Mouse (Mus musculus) forebrain, embryonic 14.5 days (tissue): ENCODE data around the gene Hmbs. TPM values are rescaled to one million over a fixed set of nuclear protein-coding genes. Genes with fewer than 3 reads are reported as not detected.

ENCODE experiments used
- ATAC-seq: fragments of 200-750 bp; cut with Nextera tagmentation; 2 replicates; pipeline ENCODE4 v1.8.0; 2017; ENCODE audit warnings: mild to moderate bottlenecking, moderate library complexity
- DNase-seq: peaks from one replicate; pipeline ENCODE4 v3.0.0-alpha.2; 2015; ENCODE audit warnings: low spot score
- H3K27ac ChIP-seq: fragments of 300-500 bp; sonication (generic); 2 replicates; pipeline ENCODE4 v1.5.1; 2014; ENCODE audit warnings: low read depth, mild to moderate bottlenecking, control low read depth, low read length, moderate library complexity
- H3K27me3 ChIP-seq: fragments of 300-500 bp; sonication (generic); replicated peaks from 2 replicates; pipeline ENCODE4 v1.6.1; 2014; ENCODE audit warnings: low read length, control low read depth, mixed read lengths; ENCODE audit not compliant: control insufficient read depth, insufficient read depth
- H3K36me3 ChIP-seq: fragments of 300-500 bp; sonication (generic); 2 replicates; pipeline ENCODE4 v1.6.1; 2014; ENCODE audit warnings: low read length, control low read depth; ENCODE audit not compliant: control insufficient read depth, insufficient read depth
- H3K4me1 ChIP-seq: fragments of 300-500 bp; sonication (generic); 2 replicates; pipeline ENCODE4 v1.6.1; 2014; ENCODE audit warnings: antibody characterized with exemption, low read length, control low read depth; ENCODE audit not compliant: control insufficient read depth, insufficient read depth
- H3K4me2 ChIP-seq: fragments of 300-500 bp; sonication (generic); 2 replicates; pipeline ENCODE4 v1.6.1; 2014; ENCODE audit warnings: mild to moderate bottlenecking, control low read depth, low read length
- H3K4me3 ChIP-seq: fragments of 300-500 bp; sonication (generic); 2 replicates; pipeline ENCODE4 v1.5.1; 2014; ENCODE audit warnings: low read depth, low read length, control low read depth
- H3K9ac ChIP-seq: fragments of 300-500 bp; sonication (generic); 2 replicates; pipeline ENCODE4 v1.6.1; 2014; ENCODE audit warnings: mild to moderate bottlenecking, low read length, control low read depth, moderate library complexity
- H3K9me3 ChIP-seq: fragments of 300-500 bp; sonication (generic); replicated peaks from 2 replicates; pipeline ENCODE4 v1.6.1; 2016; ENCODE audit warnings: low read length, control low read depth, mixed read lengths; ENCODE audit not compliant: control insufficient read depth
- WGBS: fragments of 180-500 bp; shearing (Covaris S2); extraction: QIAGEN DNeasy Blood & Tissue Kit; methylation state at CpG from one replicate; pipeline ENCODE4 v1.1.7; 2014; 5-methylcytosine and 5-hydroxymethylcytosine counted together
- microRNA-seq: library from miRNA; unstranded; fragments of <30 nt; microRNA quantifications from one replicate; pipeline ENCODE4, GENCODE M21; 2016
- polyA plus RNA-seq: library from polyadenylated mRNA; unstranded; fragments of >200 nt; fragmentation: Nextera tagmentation; extraction: Ambion mirVana; gene quantifications from 2 replicates; pipeline ENCODE4 v1.2.1, GENCODE M21; 2014

Gene Hmbs
- polyA plus RNA-seq, 1 experiment from 2014 or later, result 74.3 TPM

- Histone ChIP-seq H3K4me1 (peaks cover 10% of the 10 kb centered on the region), H3K36me3 (peaks cover 54% of the 10 kb centered on the region), H3K27me3 (no peaks in the 10 kb centered on the region), H3K27ac (no peak overlapping the region), H3K4me3 (no peak overlapping the region), H3K9me3 (no peaks in the 10 kb centered on the region), H3K9ac (no peak overlapping the region), H3K4me2 (no peak overlapping the region)
- WGBS, result 67% methylated on average over 3 of the region's 3 CpGs
- ATAC-seq, result no peak
- DNase-seq, result peak; percentile 60
Observed at GRCm38 (mm10) chr9:44292490-44292889, 51.5 kb downstream of the Hmbs start.

- no peak for ATAC-seq
- peaks cover 17% of the 10 kb centered on the region for H3K4me1 ChIP-seq
- H3K9ac ChIP-seq, result peak overlapping the region; percentile 96; the same call in 1 of the 2 replicates
- DNase-seq, result peak; percentile 16
- 6% methylated on average over 11 of the region's 11 CpGs for WGBS
- peak overlapping the region; percentile 94 for H3K4me2 ChIP-seq
- no peaks in the 10 kb centered on the region for H3K27me3 ChIP-seq
- no peaks in the 10 kb centered on the region for H3K9me3 ChIP-seq
- H3K4me3 ChIP-seq, result peak overlapping the region; percentile 84
- H3K27ac ChIP-seq, result no peak overlapping the region
- H3K36me3 ChIP-seq, result peaks cover 24% of the 10 kb centered on the region
Observed at GRCm38 (mm10) chr9:44288959-44289291, 55.1 kb downstream of the Hmbs start.

GRCm38 (mm10) chr9:44288076-44288958 is 55.7 kb downstream of the Hmbs start, which contains the start of gene Abcg4:
TSS of gene Abcg4 (minus strand) at chr9:44288615.
- DNase-seq (peak; percentile 59), ATAC-seq (peak; percentile 75)
- H3K4me3 ChIP-seq, result peak within 1 kb of the TSS; percentile 84
- H3K4me2 ChIP-seq, result peak within 1 kb of the TSS; percentile 94
- peak within 1 kb of the TSS; percentile 63 for H3K27ac ChIP-seq
- 2% methylated on average over 38 of the region's 38 CpGs for WGBS
- H3K4me1 ChIP-seq, result peaks cover 17% of the 10 kb centered on the region
- H3K27me3 ChIP-seq, result no peaks in the 10 kb centered on the region
- peaks cover 19% of the 10 kb centered on the region for H3K36me3 ChIP-seq
- peak within 1 kb of the TSS; percentile 96 for H3K9ac ChIP-seq
- H3K9me3 ChIP-seq, result no peaks in the 10 kb centered on the region

DNA sequence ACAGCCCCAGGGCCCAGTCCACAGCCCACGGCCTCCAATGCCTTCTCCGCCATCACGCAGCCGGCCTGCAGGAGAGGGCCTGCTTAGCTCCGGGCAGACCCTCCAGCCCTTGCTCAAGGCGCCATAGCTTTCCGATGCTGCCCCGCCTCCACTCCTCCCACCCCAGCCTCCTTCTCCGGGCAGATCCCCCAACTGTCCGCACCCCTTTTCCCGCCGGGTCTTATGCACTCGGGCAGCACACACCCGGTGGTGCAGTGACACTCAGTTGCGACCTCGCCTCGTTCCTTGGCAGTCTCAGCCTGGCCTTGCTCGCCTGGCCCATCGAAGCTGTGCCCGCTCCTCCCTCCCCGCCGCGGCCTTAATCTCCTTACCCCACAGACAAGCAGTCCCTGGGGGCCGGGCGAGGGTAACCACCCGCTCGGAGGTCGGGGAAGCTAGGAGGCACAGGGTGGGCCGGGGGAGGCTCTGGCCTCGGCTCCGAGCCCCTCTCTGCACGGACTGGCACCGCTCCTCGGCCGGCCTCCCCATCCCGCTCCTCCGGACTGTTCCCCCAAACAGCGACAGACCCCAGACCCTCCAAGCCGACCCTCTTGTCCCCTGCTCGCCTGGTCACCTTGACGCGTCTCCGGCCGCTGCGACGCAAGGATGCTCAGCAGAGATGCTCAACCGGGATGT is 56.5 kb downstream of the Hmbs start:
- WGBS, result under 1% methylated on average over 47 of the region's 47 CpGs
- H3K4me2 ChIP-seq, result peak overlapping the region; percentile 94
- H3K36me3 ChIP-seq, result peaks cover 12% of the 10 kb centered on the region
- peak overlapping the region; percentile 96 for H3K9ac ChIP-seq
- H3K4me3 ChIP-seq, result peak overlapping the region; percentile 84
- DNase-seq (peak; percentile 37), ATAC-seq (peak; percentile 60)
- H3K4me1 ChIP-seq, result peaks cover 17% of the 10 kb centered on the region
- no peaks in the 10 kb centered on the region for H3K9me3 ChIP-seq
- H3K27me3 ChIP-seq, result no peaks in the 10 kb centered on the region
- peak overlapping the region; percentile 63 for H3K27ac ChIP-seq

GRCm38 (mm10) chr9:44287003-44287400 is 57.0 kb downstream of the Hmbs start:
- Histone ChIP-seq H3K4me1 (peaks cover 17% of the 10 kb centered on the region), H3K27ac (peak overlapping the region; percentile 63; the same call in 1 of the 2 replicates), H3K9me3 (no peaks in the 10 kb centered on the region), H3K4me2 (peak overlapping the region; percentile 94), H3K4me3 (peak overlapping the region; percentile 84), H3K9ac (peak overlapping the region; percentile 96), H3K36me3 (peaks cover 10% of the 10 kb centered on the region), H3K27me3 (no peaks in the 10 kb centered on the region)
- ATAC-seq, result peak; percentile 15
- 4% methylated on average over 11 of the region's 11 CpGs for WGBS
- DNase-seq, result no peak

Small RNAs within 50 kb of the gene (microRNA-seq; reads per million reads assigned to microRNA genes)
- gene Gm44335, result not detected

Other genes starting within 250 kb of the Hmbs start
- gene Mfrp, start 242.5 kb downstream of the Hmbs start, polyA plus RNA-seq, result 0.31 TPM in 1 of 2 replicates, not detected in the other
- gene C1qtnf5, start 237.0 kb downstream of the Hmbs start, polyA plus RNA-seq, result 2.6 and 3.2 TPM in 2 replicates
- 0.11 and 0.16 TPM in 2 replicates for gene Gm49380, start 230.7 kb downstream of the Hmbs start, polyA plus RNA-seq
- 31.3 and 35.1 TPM in 2 replicates for gene Rnf26, start 230.7 kb downstream of the Hmbs start, polyA plus RNA-seq
- 13.2 and 14.1 TPM in 2 replicates for gene Mcam, start 209.8 kb downstream of the Hmbs start, polyA plus RNA-seq
- 13.4 and 17.3 TPM in 2 replicates for gene Cbl, start 110.2 kb downstream of the Hmbs start, polyA plus RNA-seq
- not detected in 2 replicates for gene Ccdc153, start 103.6 kb downstream of the Hmbs start, polyA plus RNA-seq
- gene Pdzd3, start 92.8 kb downstream of the Hmbs start, polyA plus RNA-seq, result 0.32 and 0.52 TPM in 2 replicates
- 4.6 and 4.8 TPM in 2 replicates for gene Nlrx1, start 75.6 kb downstream of the Hmbs start, polyA plus RNA-seq
- gene Abcg4, start 55.6 kb downstream of the Hmbs start, polyA plus RNA-seq, result 7.1 and 8.1 TPM in 2 replicates
- gene Hinfp, start 38.6 kb downstream of the Hmbs start, polyA plus RNA-seq, result 18.4 and 24.8 TPM in 2 replicates
- 16.3 and 22.2 TPM in 2 replicates for gene C2cd2l, start 23.9 kb downstream of the Hmbs start, polyA plus RNA-seq
- 38.2 and 39.7 TPM in 2 replicates for gene Dpagt1, start 18.2 kb downstream of the Hmbs start, polyA plus RNA-seq
- 215 and 240 TPM in 2 replicates for gene H2afx, start 9.5 kb downstream of the Hmbs start, polyA plus RNA-seq
- gene Vps11, start 17.4 kb upstream of the Hmbs start, polyA plus RNA-seq, result 33.3 and 33.8 TPM in 2 replicates
- 17.8 and 27.2 TPM in 2 replicates for gene Hyou1, start 35.3 kb upstream of the Hmbs start, polyA plus RNA-seq
- 39.5 and 42.0 TPM in 2 replicates for gene Slc37a4, start 52.6 kb upstream of the Hmbs start, polyA plus RNA-seq
- gene Rps25, start 62.9 kb upstream of the Hmbs start, polyA plus RNA-seq, result 1,391 and 1,749 TPM in 2 replicates
- 327 and 347 TPM in 2 replicates for gene Trappc4, start 63.4 kb upstream of the Hmbs start, polyA plus RNA-seq
- 21.6 and 25.2 TPM in 2 replicates for gene Ccdc84, start 74.3 kb upstream of the Hmbs start, polyA plus RNA-seq
- not detected in 2 replicates for gene Foxr1, start 96.9 kb upstream of the Hmbs start, polyA plus RNA-seq
- not detected in 2 replicates for gene Upk2, start 110.7 kb upstream of the Hmbs start, polyA plus RNA-seq
- gene Bcl9l, start 138.6 kb upstream of the Hmbs start, polyA plus RNA-seq, result 9.9 and 13.4 TPM in 2 replicates
- 0.07 TPM in 1 of 2 replicates, not detected in the other for gene Cxcr5, start 217.6 kb upstream of the Hmbs start, polyA plus RNA-seq